Mouse (Mus musculus) limb, embryonic 14.5 days (tissue): ENCODE measurements around the gene Nsmf. TPM values are rescaled to one million over a fixed set of nuclear protein-coding genes. Genes with fewer than 3 reads are reported as not detected.
A peak's percentile ranks its signal among the peaks of the same experiment; 100 is the strongest.

ENCODE experiments used
- ATAC-seq: fragments of 200-750 bp; cut with Nextera tagmentation; 2 replicates; pipeline ENCODE4 v1.8.0; 2017; ENCODE audit warnings: low read depth, moderate number of reproducible peaks, moderate TSS enrichment; ENCODE audit not compliant: low FRiP score
- DNase-seq: peaks from one replicate; pipeline ENCODE4 v3.0.0-alpha.2; 2015; ENCODE audit warnings: low spot score
- H3K27ac ChIP-seq: fragments of 300-500 bp; sonication (generic); replicated peaks from 2 replicates; pipeline ENCODE4 v1.5.1; 2014; ENCODE audit warnings: low read depth, mild to moderate bottlenecking, low read length, moderate library complexity, mixed read lengths
- H3K27me3 ChIP-seq: fragments of 300-500 bp; sonication (generic); 2 replicates; pipeline ENCODE4 v1.6.1; 2014; ENCODE audit warnings: low read length, mixed read lengths; ENCODE audit not compliant: control insufficient read depth, insufficient read depth
- H3K36me3 ChIP-seq: fragments of 300-500 bp; sonication (generic); 2 replicates; pipeline ENCODE4 v1.6.1; 2014; ENCODE audit warnings: mild to moderate bottlenecking, low read length, moderate library complexity, mixed read lengths; ENCODE audit not compliant: control insufficient read depth, insufficient read depth
- H3K4me1 ChIP-seq: fragments of 300-500 bp; sonication (generic); 2 replicates; pipeline ENCODE4 v1.6.1; 2014; ENCODE audit warnings: antibody characterized with exemption, low read length, mixed read lengths; ENCODE audit not compliant: control insufficient read depth, insufficient read depth
- H3K4me2 ChIP-seq: fragments of 300-500 bp; sonication (generic); replicated peaks from 2 replicates; pipeline ENCODE4 v1.6.1; 2014; ENCODE audit warnings: low read depth, mild to moderate bottlenecking, low read length, moderate library complexity; ENCODE audit not compliant: severe bottlenecking
- H3K4me3 ChIP-seq: fragments of 300-500 bp; sonication (generic); replicated peaks from 2 replicates; pipeline ENCODE4 v1.5.1; 2014; ENCODE audit warnings: low read length
- H3K9ac ChIP-seq: fragments of 300-500 bp; sonication (generic); 2 replicates; pipeline ENCODE4 v1.6.1; 2014; ENCODE audit warnings: mild to moderate bottlenecking, low read depth, low read length, moderate library complexity; ENCODE audit not compliant: severe bottlenecking
- H3K9me3 ChIP-seq: fragments of 300-500 bp; sonication (generic); 2 replicates; pipeline ENCODE4 v1.6.1; 2016; ENCODE audit warnings: low read length; ENCODE audit not compliant: control insufficient read depth
- POLR2A ChIP-seq: fragments of 200-500 bp; IDR thresholded peaks from 2 replicates; pipeline ENCODE4 v1.8.0; 2012; ENCODE audit warnings: inconsistent platforms, mild to moderate bottlenecking, moderate library complexity, borderline replicate concordance; ENCODE audit not compliant: insufficient read depth, insufficient read length; ENCODE audit errors: extremely low read depth
- WGBS: fragments of 180-500 bp; shearing (Covaris S2); extraction: QIAGEN DNeasy Blood & Tissue Kit; methylation state at CpG from one replicate; pipeline ENCODE4 v1.1.7; 2014; 5-methylcytosine and 5-hydroxymethylcytosine counted together
- microRNA-seq: library from miRNA; unstranded; fragments of <30 nt; microRNA quantifications from one replicate; pipeline ENCODE4, GENCODE M21; 2016
- polyA plus RNA-seq, 2 experiments: library from polyadenylated mRNA; depleted of rRNA in 1 of 2; stranded (reverse) in 1 of 2; unstranded in 1 of 2; fragments of >200 nt; fragmentation: Nextera tagmentation in 1 of 2; extraction: Ambion mirVana in 1 of 2; gene quantifications; 2 replicates each; pipeline versions ENCODE4 v1.2.1 to v1.2.3; 2012 to 2014

Nsmf gene
- polyA plus RNA-seq, 2 experiments: 48.6 to 143 TPM

DNA sequence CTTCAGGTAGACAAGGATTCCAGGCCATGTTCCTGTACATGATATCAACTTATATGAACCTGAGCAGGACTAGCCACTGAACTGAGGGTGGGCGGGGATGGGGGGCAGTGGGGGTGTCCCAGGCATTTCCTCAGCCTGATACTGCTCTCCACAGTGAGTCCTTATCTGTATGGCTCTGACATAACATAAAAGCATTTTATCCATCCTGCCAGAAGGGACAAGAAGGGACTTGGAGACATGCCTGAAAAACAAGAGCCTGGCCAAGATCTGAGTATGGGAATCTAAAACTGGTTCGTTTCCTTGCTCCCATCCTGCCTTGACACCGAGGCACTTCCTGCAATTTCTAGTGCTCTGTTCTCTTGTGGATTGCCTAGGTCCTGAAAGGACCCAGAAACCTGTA is 51.9 kb downstream of the Nsmf start:
- Histone ChIP-seq H3K27me3 (no peaks in the 10 kb centered on the region), H3K4me3 (no peak overlapping the region), H3K4me2 (no peak overlapping the region), H3K27ac (no peak overlapping the region), H3K9me3 (no peaks in the 10 kb centered on the region), H3K4me1 (no peaks in the 10 kb centered on the region), H3K9ac (no peak overlapping the region), H3K36me3 (no peaks in the 10 kb centered on the region)
- no peak for TF ChIP-seq POLR2A
- ATAC-seq (no peak), DNase-seq (no peak)
- WGBS: 72% methylated on average over 3 of the region's 3 CpGs

DNA sequence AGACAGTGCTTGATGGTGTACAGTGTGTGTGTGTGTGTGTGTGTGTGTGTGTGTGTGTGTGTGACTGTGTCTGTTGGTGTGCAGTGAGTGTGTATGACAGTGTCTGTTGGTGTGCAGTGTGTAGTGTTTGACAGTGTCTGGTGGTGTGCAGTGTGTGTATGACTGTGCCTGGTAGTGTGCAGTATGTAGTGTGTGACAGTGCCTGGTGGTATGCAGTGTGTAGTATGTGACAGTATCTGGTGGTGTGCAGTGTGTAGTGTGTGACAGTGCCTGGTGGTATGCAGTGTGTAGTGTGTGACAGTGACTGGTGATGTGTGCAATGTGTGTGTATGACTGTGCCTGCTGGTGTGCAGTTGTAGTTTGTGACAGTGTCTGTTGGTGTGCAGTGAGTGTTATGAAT is 55.3 kb downstream of the Nsmf start:
- no peak overlapping the region for H3K4me2 ChIP-seq
- H3K27ac ChIP-seq: no peak overlapping the region
- no peaks in the 10 kb centered on the region for H3K27me3 ChIP-seq
- H3K4me3 ChIP-seq: no peak overlapping the region
- no peak for DNase-seq
- no peak for TF ChIP-seq POLR2A
- no peak overlapping the region for H3K9ac ChIP-seq
- no peaks in the 10 kb centered on the region for H3K36me3 ChIP-seq
- no peaks in the 10 kb centered on the region for H3K9me3 ChIP-seq
- no peaks in the 10 kb centered on the region for H3K4me1 ChIP-seq
- ATAC-seq: no peak

DNA sequence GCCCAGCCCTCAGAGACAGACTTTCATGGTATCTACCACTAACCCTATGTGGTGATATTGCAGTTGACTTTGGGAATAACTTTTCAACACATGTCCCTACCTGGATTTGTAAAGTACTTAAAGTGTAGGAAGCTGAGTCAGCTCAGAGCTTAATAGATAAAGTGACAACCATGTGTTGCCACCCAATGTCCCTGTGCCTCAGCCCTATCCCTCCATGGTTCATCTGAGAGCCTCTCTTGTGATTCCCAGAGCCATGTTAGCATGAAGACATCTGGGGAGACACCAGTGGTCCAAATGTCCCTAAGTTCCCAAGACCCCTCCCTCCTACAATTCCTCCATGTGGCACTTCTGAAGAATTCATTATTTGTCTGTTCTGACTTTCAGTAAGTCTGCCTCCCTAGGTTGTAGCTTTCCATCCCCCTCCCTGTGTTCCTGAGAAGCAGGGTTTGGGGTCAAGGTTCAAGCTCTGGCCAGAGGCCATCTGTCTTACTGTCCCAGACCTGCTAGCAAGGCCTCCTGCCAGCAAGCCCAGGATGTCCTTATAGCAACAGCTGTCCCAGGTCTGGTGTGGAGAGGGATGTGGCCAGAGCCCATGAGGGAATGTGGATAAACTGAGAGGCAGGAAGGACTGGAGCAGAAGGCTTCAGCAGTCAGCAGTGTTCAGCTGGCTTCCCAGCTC is 56.5 kb downstream of the Nsmf start:
- no peak for DNase-seq
- no peak overlapping the region for H3K4me2 ChIP-seq
- H3K9ac ChIP-seq: no peak overlapping the region
- H3K4me1 ChIP-seq: no peaks in the 10 kb centered on the region
- no peak overlapping the region for H3K4me3 ChIP-seq
- H3K9me3 ChIP-seq: no peaks in the 10 kb centered on the region
- TF ChIP-seq POLR2A: no peak
- no peak overlapping the region for H3K27ac ChIP-seq
- ATAC-seq: no peak
- H3K36me3 ChIP-seq: no peaks in the 10 kb centered on the region
- H3K27me3 ChIP-seq: no peaks in the 10 kb centered on the region

DNA sequence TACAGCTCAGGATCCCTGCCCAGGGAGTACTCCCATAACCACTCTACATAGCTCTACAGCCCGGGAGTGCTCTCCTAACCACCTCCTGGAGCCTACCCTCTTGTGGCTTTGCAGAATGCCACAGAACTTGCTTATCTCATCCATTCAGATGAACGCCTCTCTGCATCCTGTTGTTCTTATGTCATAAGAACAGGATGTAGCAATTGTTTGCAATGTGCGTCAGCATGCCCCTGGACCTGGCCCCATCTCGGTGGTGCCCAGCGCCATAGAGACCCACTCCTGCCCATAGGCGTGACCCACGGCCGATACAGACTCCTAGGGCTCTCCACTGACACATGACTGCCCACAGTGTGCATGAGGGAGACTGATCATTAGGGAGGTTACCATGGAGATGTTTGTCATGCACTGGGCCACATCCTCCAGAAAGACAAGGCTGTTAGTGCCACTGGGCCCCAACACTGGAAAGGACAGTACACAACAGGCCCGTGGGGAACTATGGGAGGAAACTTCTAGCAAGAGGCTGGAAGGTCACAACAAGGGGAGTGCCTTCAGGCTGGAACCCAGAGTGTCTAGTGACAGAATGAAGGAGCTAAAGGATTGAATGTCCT is 57.1 kb downstream of the Nsmf start:
- H3K4me3 ChIP-seq: no peak overlapping the region
- no peaks in the 10 kb centered on the region for H3K4me1 ChIP-seq
- TF ChIP-seq POLR2A: no peak
- no peak for ATAC-seq
- H3K4me2 ChIP-seq: no peak overlapping the region
- no peak for DNase-seq
- no peaks in the 10 kb centered on the region for H3K36me3 ChIP-seq
- peak overlapping the region; percentile 33; the same call in 1 of the 2 replicates for H3K27ac ChIP-seq
- WGBS: 72% methylated on average over 9 of the region's 9 CpGs
- H3K9me3 ChIP-seq: no peaks in the 10 kb centered on the region
- no peak overlapping the region for H3K9ac ChIP-seq
- H3K27me3 ChIP-seq: no peaks in the 10 kb centered on the region

Small RNA genes lying within 50 kb of the gene (microRNA-seq; reads per million reads assigned to microRNA genes)
- gene Gm24328 (not detected), gene Mir7664 (not detected)

Other genes with a start within 250 kb of the Nsmf start
- 98.3 and 123 TPM in 2 replicates for gene Ehmt1, start 134.7 kb upstream of the Nsmf start, polyA plus RNA-seq (2012; rRNA removed)
- gene Ehmt1, start 134.7 kb upstream of the Nsmf start, polyA plus RNA-seq (2014; fragmentation: Nextera tagmentation; extraction: Ambion mirVana): 74.6 and 79.6 TPM in 2 replicates
- gene Arrdc1, start 119.1 kb upstream of the Nsmf start, polyA plus RNA-seq (2012; rRNA removed): 65.0 and 80.7 TPM in 2 replicates
- 33.1 and 34.1 TPM in 2 replicates for gene Arrdc1, start 119.1 kb upstream of the Nsmf start, polyA plus RNA-seq (2014; fragmentation: Nextera tagmentation; extraction: Ambion mirVana)
- gene Zmynd19, start 104.6 kb upstream of the Nsmf start, polyA plus RNA-seq (2012; rRNA removed): 30.7 and 31.5 TPM in 2 replicates
- gene Zmynd19, start 104.6 kb upstream of the Nsmf start, polyA plus RNA-seq (2014; fragmentation: Nextera tagmentation; extraction: Ambion mirVana): 21.2 and 22.1 TPM in 2 replicates
- gene Dph7, start 92.0 kb upstream of the Nsmf start, polyA plus RNA-seq (2012; rRNA removed): 36.6 and 41.0 TPM in 2 replicates
- 30.4 and 32.0 TPM in 2 replicates for gene Dph7, start 92.0 kb upstream of the Nsmf start, polyA plus RNA-seq (2014; fragmentation: Nextera tagmentation; extraction: Ambion mirVana)
- 63.6 and 81.9 TPM in 2 replicates for gene Mrpl41, start 79.3 kb upstream of the Nsmf start, polyA plus RNA-seq (2012; rRNA removed)
- 133 and 136 TPM in 2 replicates for gene Mrpl41, start 79.3 kb upstream of the Nsmf start, polyA plus RNA-seq (2014; fragmentation: Nextera tagmentation; extraction: Ambion mirVana)
- 11.1 and 12.0 TPM in 2 replicates for gene Pnpla7, start 78.3 kb upstream of the Nsmf start, polyA plus RNA-seq (2012; rRNA removed)
- 7.9 and 9.0 TPM in 2 replicates for gene Pnpla7, start 78.3 kb upstream of the Nsmf start, polyA plus RNA-seq (2014; fragmentation: Nextera tagmentation; extraction: Ambion mirVana)
- 0.13 and 0.26 TPM in 2 replicates for gene Entpd8, start 25.9 kb downstream of the Nsmf start, polyA plus RNA-seq (2012; rRNA removed)
- gene Entpd8, start 25.9 kb downstream of the Nsmf start, polyA plus RNA-seq (2014; fragmentation: Nextera tagmentation; extraction: Ambion mirVana): not detected in 2 replicates
- gene Noxa1, start 40.8 kb downstream of the Nsmf start, polyA plus RNA-seq (2012; rRNA removed): 0.12 and 0.13 TPM in 2 replicates
- gene Noxa1, start 40.8 kb downstream of the Nsmf start, polyA plus RNA-seq (2014; fragmentation: Nextera tagmentation; extraction: Ambion mirVana): 0.15 TPM in 1 of 2 replicates, not detected in the other
- 34.0 and 34.1 TPM in 2 replicates for gene Nrarp, start 126.4 kb downstream of the Nsmf start, polyA plus RNA-seq (2012; rRNA removed)
- gene Nrarp, start 126.4 kb downstream of the Nsmf start, polyA plus RNA-seq (2014; fragmentation: Nextera tagmentation; extraction: Ambion mirVana): 27.7 and 28.2 TPM in 2 replicates
- gene Tor4a, start 142.5 kb downstream of the Nsmf start, polyA plus RNA-seq (2012; rRNA removed): 5.9 and 6.4 TPM in 2 replicates
- 8.1 and 8.5 TPM in 2 replicates for gene Tor4a, start 142.5 kb downstream of the Nsmf start, polyA plus RNA-seq (2014; fragmentation: Nextera tagmentation; extraction: Ambion mirVana)
- 84.4 and 98.3 TPM in 2 replicates for gene Nelfb, start 157.1 kb downstream of the Nsmf start, polyA plus RNA-seq (2012; rRNA removed)
- 88.4 and 106 TPM in 2 replicates for gene Nelfb, start 157.1 kb downstream of the Nsmf start, polyA plus RNA-seq (2014; fragmentation: Nextera tagmentation; extraction: Ambion mirVana)
- not detected in 2 replicates for gene Stpg3, start 160.3 kb downstream of the Nsmf start, polyA plus RNA-seq (2012; rRNA removed)
- gene Stpg3, start 160.3 kb downstream of the Nsmf start, polyA plus RNA-seq (2014; fragmentation: Nextera tagmentation; extraction: Ambion mirVana): not detected in 2 replicates
- gene Fam166a, start 164.4 kb downstream of the Nsmf start, polyA plus RNA-seq (2012; rRNA removed): not detected in 2 replicates
- gene Fam166a, start 164.4 kb downstream of the Nsmf start, polyA plus RNA-seq (2014; fragmentation: Nextera tagmentation; extraction: Ambion mirVana): 0.17 TPM in 1 of 2 replicates, not detected in the other
- 501 and 550 TPM in 2 replicates for gene Tubb4b, start 170.3 kb downstream of the Nsmf start, polyA plus RNA-seq (2012; rRNA removed)
- gene Tubb4b, start 170.3 kb downstream of the Nsmf start, polyA plus RNA-seq (2014; fragmentation: Nextera tagmentation; extraction: Ambion mirVana): 404 and 419 TPM in 2 replicates
- gene Slc34a3, start 180.0 kb downstream of the Nsmf start, polyA plus RNA-seq (2012; rRNA removed): 0.19 TPM in 1 of 2 replicates, not detected in the other
- not detected in 2 replicates for gene Slc34a3, start 180.0 kb downstream of the Nsmf start, polyA plus RNA-seq (2014; fragmentation: Nextera tagmentation; extraction: Ambion mirVana)
- 0.05 TPM in 1 of 2 replicates, not detected in the other for gene Rnf224, start 182.4 kb downstream of the Nsmf start, polyA plus RNA-seq (2012; rRNA removed)
- gene Rnf224, start 182.4 kb downstream of the Nsmf start, polyA plus RNA-seq (2014; fragmentation: Nextera tagmentation; extraction: Ambion mirVana): not detected in 2 replicates
- 14.8 and 19.1 TPM in 2 replicates for gene Rnf208, start 187.9 kb downstream of the Nsmf start, polyA plus RNA-seq (2012; rRNA removed)
- gene Rnf208, start 187.9 kb downstream of the Nsmf start, polyA plus RNA-seq (2014; fragmentation: Nextera tagmentation; extraction: Ambion mirVana): 13.0 and 15.8 TPM in 2 replicates
- gene Cysrt1, start 188.1 kb downstream of the Nsmf start, polyA plus RNA-seq (2012; rRNA removed): 0.65 and 1.5 TPM in 2 replicates
- 2.8 and 7.6 TPM in 2 replicates for gene Cysrt1, start 188.1 kb downstream of the Nsmf start, polyA plus RNA-seq (2014; fragmentation: Nextera tagmentation; extraction: Ambion mirVana)
- 19.2 and 24.6 TPM in 2 replicates for gene AL732309.1, start 192.5 kb downstream of the Nsmf start, polyA plus RNA-seq (2012; rRNA removed)
- 6.4 and 8.3 TPM in 2 replicates for gene AL732309.1, start 192.5 kb downstream of the Nsmf start, polyA plus RNA-seq (2014; fragmentation: Nextera tagmentation; extraction: Ambion mirVana)
- gene Tmem203, start 201.1 kb downstream of the Nsmf start, polyA plus RNA-seq (2012; rRNA removed): 29.7 and 33.9 TPM in 2 replicates
- 16.3 and 21.8 TPM in 2 replicates for gene Tmem203, start 201.1 kb downstream of the Nsmf start, polyA plus RNA-seq (2014; fragmentation: Nextera tagmentation; extraction: Ambion mirVana)
- gene Tprn, start 208.3 kb downstream of the Nsmf start, polyA plus RNA-seq (2012; rRNA removed): 4.9 and 6.0 TPM in 2 replicates
- gene Tprn, start 208.3 kb downstream of the Nsmf start, polyA plus RNA-seq (2014; fragmentation: Nextera tagmentation; extraction: Ambion mirVana): 6.1 and 6.8 TPM in 2 replicates
- gene Ssna1, start 218.1 kb downstream of the Nsmf start, polyA plus RNA-seq (2012; rRNA removed): 124 and 135 TPM in 2 replicates
- 254 and 267 TPM in 2 replicates for gene Ssna1, start 218.1 kb downstream of the Nsmf start, polyA plus RNA-seq (2014; fragmentation: Nextera tagmentation; extraction: Ambion mirVana)
- gene Anapc2, start 218.1 kb downstream of the Nsmf start, polyA plus RNA-seq (2012; rRNA removed): 121 and 165 TPM in 2 replicates
- gene Anapc2, start 218.1 kb downstream of the Nsmf start, polyA plus RNA-seq (2014; fragmentation: Nextera tagmentation; extraction: Ambion mirVana): 117 and 126 TPM in 2 replicates
- gene Tmem210, start 233.8 kb downstream of the Nsmf start, polyA plus RNA-seq (2012; rRNA removed): not detected in 2 replicates
- gene Tmem210, start 233.8 kb downstream of the Nsmf start, polyA plus RNA-seq (2014; fragmentation: Nextera tagmentation; extraction: Ambion mirVana): not detected in 2 replicates
- 0.09 TPM in 1 of 2 replicates, not detected in the other for gene Lrrc26, start 235.6 kb downstream of the Nsmf start, polyA plus RNA-seq (2012; rRNA removed)
- 0.15 TPM in 1 of 2 replicates, not detected in the other for gene Lrrc26, start 235.6 kb downstream of the Nsmf start, polyA plus RNA-seq (2014; fragmentation: Nextera tagmentation; extraction: Ambion mirVana)